Mouse (Mus musculus): ENCODE data around the gene Trim2. TPM values are rescaled to one million over a fixed set of nuclear protein-coding genes. Genes with fewer than 3 reads are reported as not detected.

Trim2 gene
- polyA plus RNA-seq, 1 experiment from 2014 or later = 38.2 TPM

DNA sequence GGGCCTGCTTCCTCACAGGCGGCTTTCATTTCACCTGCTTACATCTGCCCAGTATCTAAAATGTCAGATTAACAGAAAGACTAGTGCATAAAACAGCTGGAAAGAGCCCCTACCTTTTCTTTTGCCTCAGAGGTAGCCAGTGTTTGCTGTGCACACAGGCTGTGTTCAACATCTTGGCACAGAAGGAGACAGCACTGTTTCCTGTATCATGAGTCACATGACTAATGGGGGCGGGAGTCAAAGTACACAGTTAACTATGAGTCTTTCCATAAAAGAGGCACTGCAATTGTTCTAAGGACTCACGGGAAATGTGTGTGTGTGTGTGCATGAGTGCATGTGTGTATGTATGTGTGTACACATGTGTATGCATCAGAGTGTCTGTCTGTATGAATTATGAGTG lies 43.9 kb downstream of the Trim2 start:
- 77% methylated on average over 3 of the region's 3 CpGs for WGBS
- ATAC-seq (ENCODE audit: insufficient number of reproducible peaks, insufficient read depth, low FRiP score, low TSS enrichment) = no peak
- no peak overlapping the region for H3K9ac ChIP-seq
- no peaks in the 10 kb centered on the region for H3K9me3 ChIP-seq
- no peak overlapping the region for H3K4me2 ChIP-seq (replicated peaks)
- H3K27me3 ChIP-seq = peaks cover 2% of the 10 kb centered on the region; the same call in 1 of the 2 replicates
- no peak overlapping the region for H3K27ac ChIP-seq
- peaks cover 21% of the 10 kb centered on the region for H3K4me1 ChIP-seq
- H3K36me3 ChIP-seq = no peaks in the 10 kb centered on the region
- H3K4me3 ChIP-seq = no peak overlapping the region

DNA sequence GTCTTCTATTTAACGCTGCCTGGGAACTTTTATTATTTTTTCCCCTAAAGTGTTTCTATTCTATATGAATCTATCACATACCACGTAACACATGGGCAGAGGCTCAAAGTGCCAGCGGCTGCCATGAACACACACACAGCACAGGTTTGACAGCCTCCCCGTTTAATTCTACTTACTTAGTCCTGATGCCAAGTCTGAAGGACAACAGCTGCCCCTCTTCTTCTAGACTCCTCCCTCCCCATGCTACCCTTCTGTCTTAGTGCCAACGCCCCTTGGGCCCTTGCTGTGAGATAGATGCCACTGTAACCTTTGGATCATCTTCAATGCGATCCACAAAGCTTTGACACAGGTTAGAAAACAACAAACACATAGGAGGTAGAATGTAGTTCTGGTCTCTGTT lies 44.8 kb downstream of the Trim2 start:
- Histone ChIP-seq H3K9me3 (no peaks in the 10 kb centered on the region), H3K4me3 (no peak overlapping the region), H3K27ac (no peak overlapping the region), H3K27me3 (peaks cover 2% of the 10 kb centered on the region; the same call in 1 of the 2 replicates), H3K4me2 (replicated peaks) (no peak overlapping the region), H3K4me1 (peaks cover 21% of the 10 kb centered on the region), H3K36me3 (no peaks in the 10 kb centered on the region), H3K9ac (no peak overlapping the region)
- ATAC-seq (ENCODE audit: insufficient number of reproducible peaks, insufficient read depth, low FRiP score, low TSS enrichment) = no peak
- 87% methylated on average over 6 of the region's 6 CpGs for WGBS

DNA sequence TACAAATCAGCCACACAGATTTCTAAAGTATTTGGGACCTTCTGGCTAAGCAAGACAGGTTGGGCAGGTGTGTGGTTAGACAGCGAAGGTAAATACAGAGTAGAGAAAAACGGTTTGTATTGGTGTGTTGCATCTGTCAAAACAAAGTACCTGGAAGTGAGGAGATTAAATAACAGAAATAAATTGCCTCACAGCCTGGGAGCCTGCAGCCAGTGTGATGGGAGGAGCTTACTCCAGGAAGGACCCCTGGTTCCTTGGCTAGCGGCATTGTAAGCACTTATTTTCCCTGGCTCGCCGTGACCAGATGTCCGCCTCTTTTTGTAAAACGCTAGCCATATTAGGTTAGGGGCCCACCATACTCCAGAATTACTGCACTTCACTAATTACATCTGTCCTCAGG lies 45.8 kb downstream of the Trim2 start:
- H3K27ac ChIP-seq = no peak overlapping the region
- H3K9me3 ChIP-seq = no peaks in the 10 kb centered on the region
- WGBS = 8% methylated on average over 7 of the region's 7 CpGs
- no peak for ATAC-seq (ENCODE audit: insufficient number of reproducible peaks, insufficient read depth, low FRiP score, low TSS enrichment)
- H3K4me3 ChIP-seq = no peak overlapping the region
- no peak overlapping the region for H3K4me2 ChIP-seq (replicated peaks)
- H3K36me3 ChIP-seq = no peaks in the 10 kb centered on the region
- no peak overlapping the region for H3K9ac ChIP-seq
- peaks cover 2% of the 10 kb centered on the region; the same call in 1 of the 2 replicates for H3K27me3 ChIP-seq
- H3K4me1 ChIP-seq = peaks cover 21% of the 10 kb centered on the region

GRCm38 (mm10) chr3:84260024-84260535 lies 46.6 kb downstream of the Trim2 start:
- Histone ChIP-seq H3K36me3 (no peaks in the 10 kb centered on the region), H3K4me1 (peaks cover 21% of the 10 kb centered on the region), H3K9me3 (no peaks in the 10 kb centered on the region), H3K27me3 (peaks cover 2% of the 10 kb centered on the region; the same call in 1 of the 2 replicates), H3K27ac (0 out of 2 replicates have a peak overlapping the region, but pooled peaks have one; percentile 41), H3K9ac (peak overlapping the region; percentile 76), H3K4me2 (replicated peaks) (peak overlapping the region; percentile 93), H3K4me3 (peak overlapping the region; percentile 69)
- WGBS = 4% methylated on average over 7 of the region's 8 CpGs
- 0 out of 2 replicates have a peak, but pooled peaks have one; percentile 38 for ATAC-seq (ENCODE audit: insufficient number of reproducible peaks, insufficient read depth, low FRiP score, low TSS enrichment)

- Histone ChIP-seq H3K36me3 (no peaks in the 10 kb centered on the region), H3K27ac (peak overlapping the region; percentile 87), H3K4me3 (peak overlapping the region; percentile 69), H3K9ac (peak overlapping the region; percentile 76), H3K9me3 (no peaks in the 10 kb centered on the region), H3K27me3 (peaks cover 2% of the 10 kb centered on the region; the same call in 1 of the 2 replicates), H3K4me1 (peaks cover 21% of the 10 kb centered on the region), H3K4me2 (replicated peaks) (peak overlapping the region; percentile 93)
- under 1% methylated on average over 74 of the region's 74 CpGs for WGBS
- peak; percentile 41 for ATAC-seq (ENCODE audit: insufficient number of reproducible peaks, insufficient read depth, low FRiP score, low TSS enrichment)
Observed at GRCm38 (mm10) chr3:84259281-84260023, 47.2 kb downstream of the Trim2 start.

- H3K4me2 ChIP-seq (replicated peaks) = peak overlapping the region; percentile 93
- ATAC-seq (ENCODE audit: insufficient number of reproducible peaks, insufficient read depth, low FRiP score, low TSS enrichment) = no peak
- H3K9ac ChIP-seq = no peak overlapping the region
- H3K27me3 ChIP-seq = peaks cover 2% of the 10 kb centered on the region; the same call in 1 of the 2 replicates
- no peaks in the 10 kb centered on the region for H3K9me3 ChIP-seq
- peak overlapping the region; percentile 69 for H3K4me3 ChIP-seq
- 6% methylated on average over 13 of the region's 13 CpGs for WGBS
- no peaks in the 10 kb centered on the region for H3K36me3 ChIP-seq
- H3K4me1 ChIP-seq = peaks cover 26% of the 10 kb centered on the region
- no peak overlapping the region for H3K27ac ChIP-seq
Observed at GRCm38 (mm10) chr3:84258518-84259031, 48.1 kb downstream of the Trim2 start.

DNA sequence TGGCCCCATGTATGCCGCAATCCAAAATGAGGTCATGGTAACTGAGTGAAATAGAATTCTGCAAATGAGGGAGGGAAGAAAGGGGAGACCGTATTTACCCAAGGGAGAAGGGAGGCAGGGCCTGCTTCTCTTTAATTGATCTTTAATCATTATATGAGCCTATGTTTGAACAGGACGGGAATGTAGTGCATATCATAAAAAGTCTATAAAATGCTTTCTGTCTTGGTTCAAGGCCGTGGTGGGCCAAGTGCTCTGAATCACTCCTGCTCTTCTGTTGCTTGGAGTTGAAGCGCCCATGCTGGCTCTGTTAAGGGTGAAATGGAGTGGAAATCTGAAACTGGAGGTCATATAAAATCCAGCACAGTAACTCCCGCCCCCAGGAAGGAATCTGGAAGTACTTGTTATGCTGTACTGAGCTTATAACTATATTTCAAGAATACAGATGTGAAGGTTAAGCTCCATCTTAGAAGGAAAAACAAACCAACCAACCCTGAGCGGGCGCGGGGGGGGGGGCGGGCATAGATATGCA lies 48.6 kb downstream of the Trim2 start:
- Histone ChIP-seq H3K36me3 (no peaks in the 10 kb centered on the region), H3K4me3 (peak overlapping the region; percentile 69; the same call in 1 of the 2 replicates)

DNA sequence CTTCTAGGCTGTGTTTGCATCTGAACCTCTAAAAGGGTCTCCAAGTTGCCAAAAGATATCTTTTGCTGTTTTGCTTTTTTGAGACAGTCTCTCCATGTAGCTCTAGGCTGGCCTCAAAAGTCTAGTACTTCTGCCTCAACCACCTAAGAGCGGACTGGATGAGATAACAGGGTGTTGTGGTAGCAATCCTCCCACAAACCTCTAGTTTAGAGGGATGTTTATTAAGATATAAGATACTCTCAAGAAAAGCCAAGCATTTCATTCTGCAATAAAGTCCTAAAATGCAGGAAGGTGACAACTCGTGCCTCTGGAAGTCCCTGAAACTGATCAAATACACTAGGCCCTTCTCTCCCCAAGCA lies 52.2 kb downstream of the Trim2 start:
- H3K9me3 ChIP-seq = no peaks in the 10 kb centered on the region
- ATAC-seq (ENCODE audit: insufficient number of reproducible peaks, insufficient read depth, low FRiP score, low TSS enrichment) = no peak
- 87% methylated on average over 2 of the region's 2 CpGs for whole genome bisulfite sequencing
- no peak overlapping the region for H3K4me3 ChIP-seq
- peaks cover 19% of the 10 kb centered on the region for H3K4me1 ChIP-seq
- no peak overlapping the region for H3K4me2 ChIP-seq (replicated peaks)
- H3K27me3 ChIP-seq = no peaks in the 10 kb centered on the region
- no peak overlapping the region for H3K27ac ChIP-seq
- H3K36me3 ChIP-seq = no peaks in the 10 kb centered on the region
- H3K9ac ChIP-seq = no peak overlapping the region

More for the DNA sequence above, 48.6 kb downstream of the Trim2 start:
- H3K9ac ChIP-seq = no peak overlapping the region
- no peak for ATAC-seq (ENCODE audit: insufficient number of reproducible peaks, insufficient read depth, low FRiP score, low TSS enrichment)
- 19% methylated on average over 10 of the region's 10 CpGs for WGBS
- peaks cover 30% of the 10 kb centered on the region for H3K4me1 ChIP-seq
- peak overlapping the region; percentile 93 for H3K4me2 ChIP-seq (replicated peaks)
- H3K27ac ChIP-seq = no peak overlapping the region
- peaks cover 2% of the 10 kb centered on the region; the same call in 1 of the 2 replicates for H3K27me3 ChIP-seq
- no peaks in the 10 kb centered on the region for H3K9me3 ChIP-seq

DNA sequence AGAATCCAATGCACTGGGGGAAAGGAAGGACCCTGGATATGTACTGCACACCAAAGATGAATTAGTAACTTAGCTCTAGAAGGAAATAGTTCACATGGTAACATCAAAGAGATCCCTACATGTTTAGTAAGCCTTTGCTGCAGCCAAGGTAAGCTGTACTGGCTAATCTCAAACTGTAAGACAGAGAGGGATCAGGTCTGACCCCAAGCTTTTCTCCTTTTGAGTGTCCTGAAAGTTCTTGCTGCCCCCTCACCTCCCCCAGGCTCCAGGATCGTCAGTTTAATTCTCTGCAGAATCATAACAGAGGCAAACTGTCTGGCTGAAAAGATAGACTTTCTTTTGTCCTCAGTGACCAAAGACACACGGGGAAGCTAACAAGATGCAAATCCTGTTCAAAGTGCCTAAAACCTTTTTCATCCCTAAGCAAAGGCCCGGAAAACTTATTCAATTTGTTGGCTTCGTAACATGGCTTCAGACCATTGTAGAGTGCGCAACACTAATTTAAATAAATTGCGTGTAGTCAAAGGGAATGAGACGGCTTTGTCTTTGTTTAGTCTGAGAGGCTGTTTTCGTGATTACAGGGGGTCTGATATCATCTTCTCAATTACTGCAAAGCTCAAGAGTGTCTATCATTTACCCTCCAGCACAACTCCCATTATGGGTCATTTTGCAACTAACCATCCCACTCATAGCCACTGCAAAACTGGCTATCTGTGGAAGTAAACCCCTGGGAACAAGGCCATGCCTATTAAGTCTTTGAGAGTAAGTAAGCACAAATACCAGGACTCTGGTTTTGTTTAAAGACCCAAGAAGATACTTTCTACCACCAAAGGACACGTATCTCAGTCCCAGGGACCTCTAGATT lies 52.8 kb downstream of the Trim2 start:
- no peak overlapping the region for H3K27ac ChIP-seq
- no peak overlapping the region for H3K4me2 ChIP-seq (replicated peaks)
- no peaks in the 10 kb centered on the region for H3K9me3 ChIP-seq
- H3K27me3 ChIP-seq = no peaks in the 10 kb centered on the region
- H3K9ac ChIP-seq = no peak overlapping the region
- H3K4me3 ChIP-seq = no peak overlapping the region
- no peak for ATAC-seq (ENCODE audit: insufficient number of reproducible peaks, insufficient read depth, low FRiP score, low TSS enrichment)
- H3K4me1 ChIP-seq = peaks cover 19% of the 10 kb centered on the region
- 56% methylated on average over 9 of the region's 9 CpGs for WGBS
- H3K36me3 ChIP-seq = no peaks in the 10 kb centered on the region

DNA sequence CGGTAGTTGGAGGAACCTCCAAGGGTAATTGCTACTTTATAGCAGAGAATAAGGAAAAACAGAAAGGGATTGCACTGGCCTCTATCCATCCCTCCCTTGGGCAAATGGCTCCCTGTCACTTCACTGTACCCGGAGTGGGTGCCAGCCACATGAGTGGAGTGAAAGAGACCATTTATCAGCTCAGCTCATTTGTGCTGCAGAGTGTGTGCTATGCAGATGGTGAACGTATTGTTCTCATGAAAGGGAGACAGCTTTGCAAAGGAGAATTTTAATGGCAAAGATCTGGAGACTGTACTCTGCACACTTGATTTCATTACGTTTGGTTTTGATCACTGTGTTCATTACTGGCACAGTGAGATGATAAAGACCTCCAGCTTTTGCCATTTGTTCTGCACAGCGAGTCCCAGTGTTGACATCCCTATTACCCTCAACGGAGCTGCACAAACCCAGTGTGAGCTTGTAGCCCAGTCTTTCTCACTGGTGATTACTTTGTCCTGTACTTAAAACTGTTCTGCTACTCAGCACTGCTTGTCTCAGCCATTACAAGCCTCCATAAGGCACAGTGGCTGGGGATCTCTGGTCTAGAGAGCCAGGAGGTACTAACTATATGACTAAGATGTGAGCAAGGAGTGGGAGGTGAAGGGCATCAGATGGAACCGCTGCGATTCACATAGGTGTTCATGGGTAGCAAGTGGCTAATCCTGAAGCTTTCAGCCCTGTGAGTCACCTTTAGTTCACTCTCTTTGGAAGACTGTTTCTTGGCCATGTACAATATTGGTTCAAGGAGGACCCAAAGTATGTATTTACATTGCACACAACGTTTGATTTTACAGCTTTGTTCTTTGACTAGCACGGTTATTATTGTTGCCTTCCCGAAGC lies 53.7 kb downstream of the Trim2 start:
- Histone ChIP-seq H3K27ac (0 out of 2 replicates have a peak overlapping the region, but pooled peaks have one; percentile 2), H3K4me1 (peaks cover 15% of the 10 kb centered on the region), H3K9me3 (no peaks in the 10 kb centered on the region), H3K4me2 (replicated peaks) (no peak overlapping the region), H3K27me3 (no peaks in the 10 kb centered on the region), H3K4me3 (no peak overlapping the region), H3K9ac (no peak overlapping the region), H3K36me3 (no peaks in the 10 kb centered on the region)
- no peak for ATAC-seq (ENCODE audit: insufficient number of reproducible peaks, insufficient read depth, low FRiP score, low TSS enrichment)
- WGBS = 74% methylated on average over 11 of the region's 11 CpGs

Measured in embryonic facial prominence, embryonic 12.5 days (tissue).